Mouse (Mus musculus): ENCODE results near the gene Tagap. TPM values are rescaled to one million over a fixed set of nuclear protein-coding genes. Genes with fewer than 3 reads are reported as not detected.
A peak's percentile ranks its signal among the peaks of the same experiment; 100 is the strongest.

The Tagap gene
- polyA plus RNA-seq, 1 experiment = 0.51 TPM

DNA sequence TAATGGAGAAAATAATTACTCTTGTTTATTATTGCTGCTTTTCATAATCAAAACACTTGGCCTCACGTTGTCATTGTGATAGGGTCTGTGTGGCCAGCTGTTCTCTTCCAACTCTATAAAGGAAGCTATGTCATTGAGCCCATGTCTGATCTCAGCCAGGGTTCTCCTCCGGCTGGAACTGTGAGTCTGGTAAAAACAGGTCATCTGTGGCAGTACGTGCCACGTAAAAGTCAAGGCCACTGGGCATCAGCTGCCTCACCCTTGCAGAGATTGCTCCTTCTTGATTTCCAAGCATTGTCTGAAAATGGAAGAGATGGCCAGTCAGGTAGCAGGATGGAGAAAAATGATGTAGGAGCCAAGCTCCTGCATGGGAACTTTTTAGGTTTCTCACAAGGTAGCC, 25.8 kb upstream of the Tagap start:
- TF ChIP-seq CTCF (IDR thresholded peaks at IDR 0.05; ENCODE audit: control insufficient read depth, insufficient read depth, insufficient read length) = no peak
- TF ChIP-seq MYOD1 (IDR thresholded peaks at IDR 0.05; ENCODE audit: control insufficient read depth, insufficient read length, low read depth) = no peak
- TF ChIP-seq CEBPB (IDR thresholded peaks at IDR 0.05; ENCODE audit: low read depth) = no peak
- no peak for TF ChIP-seq MYOG (IDR thresholded peaks at IDR 0.05; ENCODE audit: control insufficient read depth, extremely low read depth, insufficient read length)
- TF ChIP-seq USF1 (IDR thresholded peaks at IDR 0.05; ENCODE audit: low read depth) = no peak
- no peak for TF ChIP-seq FOSL1 (IDR thresholded peaks at IDR 0.05; ENCODE audit: insufficient read depth, low read length, poor library complexity, severe bottlenecking)
- no peak for TF ChIP-seq MAX (IDR thresholded peaks at IDR 0.05)
- no peak overlapping the region for H3K4me3 ChIP-seq (ENCODE audit: insufficient read depth, poor library complexity, severe bottlenecking)
- no peaks in the 10 kb centered on the region for H3K36me3 ChIP-seq (ENCODE audit: control insufficient read depth, insufficient read depth)
- H3ac ChIP-seq (ENCODE audit: control insufficient read depth, insufficient read length, low read depth) = no peak overlapping the region
- no peaks in the 10 kb centered on the region for H3K79me2 ChIP-seq (ENCODE audit: control insufficient read depth, insufficient read depth)
- H3K79me3 ChIP-seq (ENCODE audit: low read depth) = no peaks in the 10 kb centered on the region
- no peaks in the 10 kb centered on the region for H3K27me3 ChIP-seq (ENCODE audit: control insufficient read depth, insufficient read depth, insufficient read length)

DNA sequence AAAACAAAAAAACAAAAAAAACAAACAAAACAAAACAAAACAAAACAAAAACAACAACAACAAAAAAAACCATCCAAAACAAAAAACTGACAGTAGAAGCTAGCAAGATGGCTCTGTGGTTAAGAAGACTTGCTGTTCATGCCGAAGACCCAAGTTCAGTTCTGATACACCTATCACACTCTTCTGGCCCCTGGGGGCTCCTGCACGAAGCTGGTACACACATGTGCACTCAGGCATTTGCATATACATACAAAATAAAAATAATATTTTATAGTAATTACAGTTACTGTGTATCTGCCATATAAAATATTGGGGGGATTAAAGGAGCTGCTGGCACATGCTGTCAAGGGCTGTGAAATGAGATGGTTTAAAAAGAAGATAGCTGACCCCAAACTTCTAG, 24.3 kb upstream of the Tagap start:
- Histone ChIP-seq H3K79me2 (ENCODE audit: control insufficient read depth, insufficient read depth) (no peaks in the 10 kb centered on the region), H3ac (ENCODE audit: control insufficient read depth, insufficient read length, low read depth) (no peak overlapping the region), H3K4me3 (ENCODE audit: insufficient read depth, poor library complexity, severe bottlenecking) (no peak overlapping the region), H3K27me3 (ENCODE audit: control insufficient read depth, insufficient read depth, insufficient read length) (no peaks in the 10 kb centered on the region), H3K36me3 (ENCODE audit: control insufficient read depth, insufficient read depth) (no peaks in the 10 kb centered on the region), H3K79me3 (ENCODE audit: low read depth) (no peaks in the 10 kb centered on the region)
- no peak for TF ChIP-seq CTCF (IDR thresholded peaks at IDR 0.05; ENCODE audit: control insufficient read depth, insufficient read depth, insufficient read length)
- TF ChIP-seq MYOD1 (IDR thresholded peaks at IDR 0.05; ENCODE audit: control insufficient read depth, insufficient read length, low read depth) = no peak
- no peak for TF ChIP-seq MYOG (IDR thresholded peaks at IDR 0.05; ENCODE audit: control insufficient read depth, extremely low read depth, insufficient read length)
- no peak for TF ChIP-seq CEBPB (IDR thresholded peaks at IDR 0.05; ENCODE audit: low read depth)
- no peak for TF ChIP-seq FOSL1 (IDR thresholded peaks at IDR 0.05; ENCODE audit: insufficient read depth, low read length, poor library complexity, severe bottlenecking)
- no peak for TF ChIP-seq USF1 (IDR thresholded peaks at IDR 0.05; ENCODE audit: low read depth)
- TF ChIP-seq MAX (IDR thresholded peaks at IDR 0.05) = no peak

DNA sequence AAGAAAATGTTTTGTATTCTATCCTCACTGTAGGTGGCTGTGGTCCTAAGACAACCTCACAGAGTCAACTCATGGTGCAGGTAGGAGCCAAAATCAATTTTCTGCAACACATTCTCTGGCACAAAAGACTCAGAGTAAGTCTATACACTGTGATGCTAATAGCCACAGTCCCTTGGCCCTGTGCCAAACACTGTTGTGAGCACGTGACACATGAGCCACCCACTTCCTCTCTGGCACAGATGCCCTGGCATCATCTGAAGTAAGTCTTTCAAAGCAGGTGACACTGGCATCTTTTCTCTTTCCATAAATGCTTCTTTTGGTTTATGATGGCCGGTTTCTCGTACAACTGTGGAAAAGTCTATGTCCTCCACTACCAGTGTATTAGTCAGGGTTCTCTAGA, 23.4 kb upstream of the Tagap start:
- TF ChIP-seq USF1 (IDR thresholded peaks at IDR 0.05; ENCODE audit: low read depth) = peak; percentile 70
- no peak for TF ChIP-seq FOSL1 (IDR thresholded peaks at IDR 0.05; ENCODE audit: insufficient read depth, low read length, poor library complexity, severe bottlenecking)
- no peaks in the 10 kb centered on the region for H3K79me2 ChIP-seq (ENCODE audit: control insufficient read depth, insufficient read depth)
- no peaks in the 10 kb centered on the region for H3K27me3 ChIP-seq (ENCODE audit: control insufficient read depth, insufficient read depth, insufficient read length)
- no peak overlapping the region for H3K4me3 ChIP-seq (ENCODE audit: insufficient read depth, poor library complexity, severe bottlenecking)
- no peaks in the 10 kb centered on the region for H3K79me3 ChIP-seq (ENCODE audit: low read depth)
- H3K36me3 ChIP-seq (ENCODE audit: control insufficient read depth, insufficient read depth) = no peaks in the 10 kb centered on the region
- no peak overlapping the region for H3ac ChIP-seq (ENCODE audit: control insufficient read depth, insufficient read length, low read depth)

DNA sequence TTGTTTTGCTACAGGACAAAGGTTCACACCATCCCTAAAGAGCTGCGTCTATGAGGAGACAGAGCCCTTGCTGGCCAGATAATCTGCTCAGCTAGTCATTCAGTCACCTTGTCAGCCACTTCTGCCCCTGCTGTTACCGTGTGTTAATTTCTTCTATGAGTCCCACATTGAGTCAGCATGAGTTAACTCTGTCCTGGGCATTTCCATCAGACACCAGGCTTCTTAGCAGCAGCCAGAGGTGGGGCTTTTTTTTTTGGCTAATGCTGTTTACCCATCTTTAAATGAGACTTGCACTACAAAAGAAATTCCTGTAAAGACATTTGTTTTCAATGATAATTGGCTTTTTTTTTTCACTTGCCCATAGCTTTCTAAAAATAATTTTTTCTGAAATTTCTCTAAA, 20.8 kb upstream of the Tagap start:
- TF ChIP-seq CTCF (IDR thresholded peaks at IDR 0.05; ENCODE audit: control insufficient read depth, insufficient read depth, insufficient read length) (no peak), USF1 (IDR thresholded peaks at IDR 0.05; ENCODE audit: low read depth) (no peak), MYOD1 (IDR thresholded peaks at IDR 0.05; ENCODE audit: control insufficient read depth, insufficient read length, low read depth) (no peak), FOSL1 (IDR thresholded peaks at IDR 0.05; ENCODE audit: insufficient read depth, low read length, poor library complexity, severe bottlenecking) (no peak), MYOG (IDR thresholded peaks at IDR 0.05; ENCODE audit: control insufficient read depth, extremely low read depth, insufficient read length) (no peak), CEBPB (IDR thresholded peaks at IDR 0.05; ENCODE audit: low read depth) (no peak), MAX (IDR thresholded peaks at IDR 0.05) (no peak)
- H3K79me2 ChIP-seq (ENCODE audit: control insufficient read depth, insufficient read depth) = no peaks in the 10 kb centered on the region
- H3ac ChIP-seq (ENCODE audit: control insufficient read depth, insufficient read length, low read depth) = no peak overlapping the region
- H3K27me3 ChIP-seq (ENCODE audit: control insufficient read depth, insufficient read depth, insufficient read length) = no peaks in the 10 kb centered on the region
- H3K4me3 ChIP-seq (ENCODE audit: insufficient read depth, poor library complexity, severe bottlenecking) = no peak overlapping the region
- no peaks in the 10 kb centered on the region for H3K79me3 ChIP-seq (ENCODE audit: low read depth)
- no peaks in the 10 kb centered on the region for H3K36me3 ChIP-seq (ENCODE audit: control insufficient read depth, insufficient read depth)

DNA sequence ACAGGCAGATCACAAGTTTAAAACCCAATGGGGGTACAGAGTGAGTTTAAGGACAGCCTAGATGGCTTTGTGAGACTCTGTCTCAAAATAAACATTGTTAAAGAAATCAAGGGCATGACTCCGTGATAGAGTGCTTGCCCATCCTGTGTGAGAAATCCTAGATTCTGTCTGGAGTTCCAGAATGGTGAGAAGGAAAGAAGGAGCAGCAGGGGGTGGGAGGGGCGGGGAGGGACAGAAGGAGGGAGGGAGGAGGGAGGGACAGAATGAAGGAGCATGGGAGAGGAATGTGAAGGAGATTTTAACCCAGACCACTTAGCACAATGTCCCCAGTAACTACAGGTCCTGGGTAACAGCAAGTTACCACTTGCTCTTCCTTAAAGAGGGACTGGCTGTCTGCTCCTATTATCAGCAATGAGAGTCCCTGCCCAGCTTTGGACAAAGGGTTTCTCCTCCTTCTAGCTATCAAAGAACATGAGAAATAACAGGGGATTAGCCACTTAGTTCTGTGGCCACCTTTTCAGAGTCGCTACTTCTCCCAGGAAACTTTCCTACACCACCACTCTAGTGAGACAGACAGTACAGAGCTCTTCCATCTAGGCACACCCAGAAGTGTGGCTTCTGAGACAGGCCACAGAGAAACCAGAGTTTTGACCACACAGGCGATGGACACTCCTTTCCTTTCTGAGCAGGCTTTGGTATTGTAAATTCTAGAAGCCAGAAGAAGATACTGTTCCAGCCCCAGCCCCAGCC, 19.7 kb upstream of the Tagap start:
- H3K79me3 ChIP-seq (ENCODE audit: low read depth) = no peaks in the 10 kb centered on the region
- H3K79me2 ChIP-seq (ENCODE audit: control insufficient read depth, insufficient read depth) = no peaks in the 10 kb centered on the region
- TF ChIP-seq MYOD1 (IDR thresholded peaks at IDR 0.05; ENCODE audit: control insufficient read depth, insufficient read length, low read depth) = no peak
- no peak for TF ChIP-seq MYOG (IDR thresholded peaks at IDR 0.05; ENCODE audit: control insufficient read depth, extremely low read depth, insufficient read length)
- TF ChIP-seq USF1 (IDR thresholded peaks at IDR 0.05; ENCODE audit: low read depth) = no peak
- no peak for TF ChIP-seq CEBPB (IDR thresholded peaks at IDR 0.05; ENCODE audit: low read depth)
- no peak for TF ChIP-seq MAX (IDR thresholded peaks at IDR 0.05)
- TF ChIP-seq CTCF (IDR thresholded peaks at IDR 0.05; ENCODE audit: control insufficient read depth, insufficient read depth, insufficient read length) = no peak
- no peak for TF ChIP-seq FOSL1 (IDR thresholded peaks at IDR 0.05; ENCODE audit: insufficient read depth, low read length, poor library complexity, severe bottlenecking)
- H3K4me3 ChIP-seq (ENCODE audit: insufficient read depth, poor library complexity, severe bottlenecking) = no peak overlapping the region
- no peaks in the 10 kb centered on the region for H3K36me3 ChIP-seq (ENCODE audit: control insufficient read depth, insufficient read depth)
- no peaks in the 10 kb centered on the region for H3K27me3 ChIP-seq (ENCODE audit: control insufficient read depth, insufficient read depth, insufficient read length)
- no peak overlapping the region for H3ac ChIP-seq (ENCODE audit: control insufficient read depth, insufficient read length, low read depth)

Data from C2C12 (cell line).